Mouse (Mus musculus) heart, adult 2 months (tissue): Measurements from ENCODE around the gene Ccdc189.

Source experiments
- CTCF ChIP-seq: fragments of 200-600 bp; IDR thresholded peaks from 2 replicates; pipeline ENCODE4 v1.8.1; 2022; ENCODE audit warnings: antibody characterized with exemption, mild to moderate bottlenecking, moderate library complexity
- EP300 ChIP-seq: fragments of 200-500 bp; IDR thresholded peaks from 2 replicates; pipeline ENCODE4 v1.6.1; 2011; ENCODE audit warnings: low read depth, low read length, control low read depth; ENCODE audit not compliant: insufficient read depth
- POLR2A ChIP-seq: fragments of 200-500 bp; IDR thresholded peaks from 2 replicates; pipeline ENCODE4 v1.6.1; 2011; ENCODE audit warnings: mild to moderate bottlenecking, low read depth, low read length, control low read depth; ENCODE audit not compliant: insufficient read depth

- no peak for TF ChIP-seq POLR2A
- no peak for TF ChIP-seq CTCF
- no peak for TF ChIP-seq EP300
Observed at GRCm38 (mm10) chr7:127626039-127626438, 37.6 kb upstream of the Ccdc189 start.
